Mouse (Mus musculus) midbrain, embryonic 14.5 days (tissue): ENCODE measurements at regions not wholly inside any gene's neighbourhood (a gene's known extent, or its start where the extent isn't known, plus 50 kb on each side); places are given as distances from the start of the nearest gene placed in this dataset.
A peak's percentile ranks its signal among the peaks of the same experiment; 100 is the strongest.

ENCODE experiments used
- ATAC-seq: fragments of 200-750 bp; cut with Nextera tagmentation; 2 replicates; pipeline ENCODE4 v1.8.0; 2017; ENCODE audit warnings: moderate number of reproducible peaks, moderate library complexity; ENCODE audit not compliant: low FRiP score, low TSS enrichment
- DNase-seq: peaks from one replicate; pipeline ENCODE4 v3.0.0-alpha.2; 2015
- H3K27ac ChIP-seq: fragments of 300-500 bp; sonication (generic); replicated peaks from 2 replicates; pipeline ENCODE4 v1.5.1; 2014; ENCODE audit warnings: mild to moderate bottlenecking, low read depth, low read length, moderate library complexity
- H3K27me3 ChIP-seq: fragments of 300-500 bp; sonication (generic); 2 replicates; pipeline ENCODE4 v1.6.1; 2014; ENCODE audit warnings: low read length, control low read depth, mixed read lengths; ENCODE audit not compliant: control insufficient read depth, insufficient read depth
- H3K36me3 ChIP-seq: fragments of 300-500 bp; sonication (generic); 2 replicates; pipeline ENCODE4 v1.6.1; 2014; ENCODE audit warnings: low read length, control low read depth; ENCODE audit not compliant: control insufficient read depth, insufficient read depth
- H3K4me1 ChIP-seq: fragments of 300-500 bp; sonication (generic); 2 replicates; pipeline ENCODE4 v1.6.1; 2014; ENCODE audit warnings: mild to moderate bottlenecking, antibody characterized with exemption, low read length, control low read depth; ENCODE audit not compliant: control insufficient read depth, insufficient read depth
- H3K4me2 ChIP-seq: fragments of 300-500 bp; sonication (generic); 2 replicates; pipeline ENCODE4 v1.6.1; 2014; ENCODE audit warnings: mild to moderate bottlenecking, low read length, moderate library complexity
- H3K4me3 ChIP-seq: fragments of 300-500 bp; sonication (generic); replicated peaks from 2 replicates; pipeline ENCODE4 v1.5.1; 2014; ENCODE audit warnings: low read depth, low read length
- H3K9ac ChIP-seq: fragments of 300-500 bp; sonication (generic); replicated peaks from 2 replicates; pipeline ENCODE4 v1.6.1; 2014; ENCODE audit warnings: mild to moderate bottlenecking, low read length, moderate library complexity
- H3K9me3 ChIP-seq: fragments of 300-500 bp; sonication (generic); 2 replicates; pipeline ENCODE4 v1.6.1; 2016; ENCODE audit warnings: low read length, control low read depth, mixed read lengths; ENCODE audit not compliant: control insufficient read depth
- WGBS: fragments of 180-500 bp; shearing (Covaris S2); extraction: QIAGEN DNeasy Blood & Tissue Kit; methylation state at CpG from one replicate; pipeline ENCODE4 v1.1.7; 2014; 5-methylcytosine and 5-hydroxymethylcytosine counted together

GRCm38 (mm10) chr14:36819826-36820225 lies 148.8 kb downstream of the Ccser2 start:
- DNase-seq, result no peak
- WGBS, result 84% methylated on average over 1 of the region's 1 CpGs
- Histone ChIP-seq H3K9ac (no peak overlapping the region), H3K27ac (no peak overlapping the region), H3K27me3 (no peaks in the 10 kb centered on the region), H3K4me1 (no peaks in the 10 kb centered on the region), H3K4me2 (no peak overlapping the region), H3K4me3 (no peak overlapping the region), H3K9me3 (no peaks in the 10 kb centered on the region), H3K36me3 (no peaks in the 10 kb centered on the region)
- ATAC-seq, result no peak

GRCm38 (mm10) chr14:36802418-36802817 lies 166.2 kb downstream of the Ccser2 start:
- Histone ChIP-seq H3K9ac (no peak overlapping the region), H3K9me3 (no peaks in the 10 kb centered on the region), H3K4me2 (no peak overlapping the region), H3K36me3 (no peaks in the 10 kb centered on the region), H3K27me3 (no peaks in the 10 kb centered on the region), H3K4me1 (no peaks in the 10 kb centered on the region), H3K4me3 (no peak overlapping the region), H3K27ac (no peak overlapping the region)
- 87% methylated on average over 2 of the region's 3 CpGs for WGBS
- ATAC-seq (no peak), DNase-seq (no peak)

GRCm38 (mm10) chr14:36799820-36800219 lies 168.8 kb downstream of the Ccser2 start:
- no peak overlapping the region for H3K4me2 ChIP-seq
- no peaks in the 10 kb centered on the region for H3K4me1 ChIP-seq
- no peak overlapping the region for H3K4me3 ChIP-seq
- no peaks in the 10 kb centered on the region for H3K27me3 ChIP-seq
- no peak for DNase-seq
- no peak overlapping the region for H3K9ac ChIP-seq
- H3K9me3 ChIP-seq, result no peaks in the 10 kb centered on the region
- H3K36me3 ChIP-seq, result no peaks in the 10 kb centered on the region
- ATAC-seq, result no peak
- no peak overlapping the region for H3K27ac ChIP-seq
- 84% methylated on average over 1 of the region's 1 CpGs for WGBS

- WGBS, result 91% methylated on average over 2 of the region's 2 CpGs
- DNase-seq, result no peak
- H3K9me3 ChIP-seq, result no peaks in the 10 kb centered on the region
- H3K36me3 ChIP-seq, result no peaks in the 10 kb centered on the region
- H3K9ac ChIP-seq, result no peak overlapping the region
- H3K27me3 ChIP-seq, result no peaks in the 10 kb centered on the region
- H3K27ac ChIP-seq, result no peak overlapping the region
- ATAC-seq, result no peak
- no peak overlapping the region for H3K4me3 ChIP-seq
- H3K4me1 ChIP-seq, result no peaks in the 10 kb centered on the region
- H3K4me2 ChIP-seq, result no peak overlapping the region
These were observed 186.7 kb downstream of the Ccser2 start for GRCm38 (mm10) chr14:36781882-36782281.

- Histone ChIP-seq H3K4me1 (no peaks in the 10 kb centered on the region), H3K9ac (no peak overlapping the region), H3K9me3 (no peaks in the 10 kb centered on the region), H3K4me2 (no peak overlapping the region), H3K27ac (no peak overlapping the region), H3K27me3 (no peaks in the 10 kb centered on the region), H3K36me3 (no peaks in the 10 kb centered on the region), H3K4me3 (no peak overlapping the region)
- DNase-seq, result peak; percentile 84
- WGBS, result 56% methylated on average over 1 of the region's 1 CpGs
- ATAC-seq, result peak; percentile 61
These were observed 189.6 kb downstream of the Ccser2 start for GRCm38 (mm10) chr14:36778956-36779355.

GRCm38 (mm10) chr14:36774349-36774748 lies 194.2 kb downstream of the Ccser2 start:
- no peak overlapping the region for H3K9ac ChIP-seq
- no peak for ATAC-seq
- H3K9me3 ChIP-seq, result no peaks in the 10 kb centered on the region
- H3K27me3 ChIP-seq, result no peaks in the 10 kb centered on the region
- no peaks in the 10 kb centered on the region for H3K4me1 ChIP-seq
- H3K4me2 ChIP-seq, result no peak overlapping the region
- H3K36me3 ChIP-seq, result no peaks in the 10 kb centered on the region
- no peak for DNase-seq
- WGBS, result 84% methylated on average over 3 of the region's 3 CpGs
- H3K4me3 ChIP-seq, result no peak overlapping the region
- no peak overlapping the region for H3K27ac ChIP-seq

- DNase-seq (no peak), ATAC-seq (no peak)
- Histone ChIP-seq H3K27me3 (no peaks in the 10 kb centered on the region), H3K9me3 (no peaks in the 10 kb centered on the region), H3K9ac (no peak overlapping the region), H3K4me1 (no peaks in the 10 kb centered on the region), H3K4me2 (no peak overlapping the region), H3K36me3 (no peaks in the 10 kb centered on the region), H3K4me3 (no peak overlapping the region), H3K27ac (no peak overlapping the region)
- WGBS, result 84% methylated on average over 4 of the region's 4 CpGs
These were observed 204.2 kb downstream of the Ccser2 start for GRCm38 (mm10) chr14:36764377-36764776.

- Histone ChIP-seq H3K4me2 (no peak overlapping the region), H3K36me3 (no peaks in the 10 kb centered on the region), H3K4me3 (no peak overlapping the region), H3K9ac (no peak overlapping the region), H3K27ac (no peak overlapping the region), H3K9me3 (no peaks in the 10 kb centered on the region), H3K4me1 (no peaks in the 10 kb centered on the region), H3K27me3 (no peaks in the 10 kb centered on the region)
- WGBS, result 58% methylated on average over 6 of the region's 6 CpGs
- DNase-seq (no peak), ATAC-seq (no peak)
These were observed 212.5 kb downstream of the Ccser2 start for GRCm38 (mm10) chr14:36756056-36756455.

GRCm38 (mm10) chr14:36748130-36748883 lies 220.3 kb downstream of the Ccser2 start:
- Histone ChIP-seq H3K4me1 (no peaks in the 10 kb centered on the region), H3K27ac (no peak overlapping the region), H3K27me3 (no peaks in the 10 kb centered on the region), H3K9me3 (peaks cover 4% of the 10 kb centered on the region; the same call in 1 of the 2 replicates), H3K36me3 (no peaks in the 10 kb centered on the region), H3K9ac (no peak overlapping the region), H3K4me2 (no peak overlapping the region), H3K4me3 (no peak overlapping the region)
- no peak for DNase-seq
- no peak for ATAC-seq
- WGBS, result 96% methylated on average over 6 of the region's 6 CpGs
